Mouse (Mus musculus) heart, adult 2 months (tissue): Measurements from ENCODE around the gene Gm20388.

Experiments
- CTCF ChIP-seq: fragments of 200-600 bp; IDR thresholded peaks from 2 replicates; pipeline ENCODE4 v1.8.1; 2022; ENCODE audit warnings: antibody characterized with exemption, mild to moderate bottlenecking, moderate library complexity
- EP300 ChIP-seq: fragments of 200-500 bp; IDR thresholded peaks from 2 replicates; pipeline ENCODE4 v1.6.1; 2011; ENCODE audit warnings: low read depth, low read length, control low read depth; ENCODE audit not compliant: insufficient read depth
- POLR2A ChIP-seq: fragments of 200-500 bp; IDR thresholded peaks from 2 replicates; pipeline ENCODE4 v1.6.1; 2011; ENCODE audit warnings: mild to moderate bottlenecking, low read depth, low read length, control low read depth; ENCODE audit not compliant: insufficient read depth

- no peak for TF ChIP-seq POLR2A
- TF ChIP-seq CTCF, result no peak
- TF ChIP-seq EP300, result no peak
These were observed 537.5 kb downstream of the Gm20388 start for GRCm38 (mm10) chr8:120448131-120448530.
